Mouse (Mus musculus) layer of hippocampus, postnatal 25 days (tissue): ENCODE data around the gene Trabd2b. TPM values are rescaled to one million over a fixed set of nuclear protein-coding genes. Genes with fewer than 3 reads are reported as not detected.

Experiments
- DNase-seq, 2 experiments: peaks; one replicate each; pipeline ENCODE4 v3.0.0; 2022; ENCODE audit warnings: mixed read lengths in 2 of 2, low spot score in 1 of 2; ENCODE audit errors: extremely low spot score in 1 of 2
- total RNA-seq, 2 experiments: library from RNA; stranded (reverse); gene quantifications; 2 replicates each; pipeline ENCODE4 v1.2.3; 2021

Gene Trabd2b
- total RNA-seq, 2 experiments from 2014 or later, result 1.6 to 1.8 TPM

- DNase-seq, result no peak
Measured at GRCm38 (mm10) chr4:114389653-114390052, 16.9 kb upstream of the Trabd2b start.

GRCm38 (mm10) chr4:114397625-114398024 lies 8.9 kb upstream of the Trabd2b start:
- DNase-seq, result peak in 1 of 2 experiments; percentile 45

- DNase-seq, result no peak
Measured at GRCm38 (mm10) chr4:114399821-114400220, 6.7 kb upstream of the Trabd2b start.

- DNase-seq, result no peak
Measured at GRCm38 (mm10) chr4:114401993-114402731, 4.4 kb upstream of the Trabd2b start.

GRCm38 (mm10) chr4:114405682-114406354 lies 706 bp upstream of the Trabd2b start:
- peak; percentile 67 to 78 for DNase-seq

GRCm38 (mm10) chr4:114407516-114407915 lies 992 bp downstream of the Trabd2b start:
- DNase-seq, result no peak

GRCm38 (mm10) chr4:114408298-114408697 lies 1.8 kb downstream of the Trabd2b start:
- no peak for DNase-seq

- DNase-seq, result no peak
Measured at GRCm38 (mm10) chr4:114408890-114409480, 2.5 kb downstream of the Trabd2b start.

- DNase-seq, result no peak
Measured at GRCm38 (mm10) chr4:114409511-114409910, 3.0 kb downstream of the Trabd2b start.

GRCm38 (mm10) chr4:114410026-114410425 lies 3.5 kb downstream of the Trabd2b start:
- DNase-seq, result no peak

GRCm38 (mm10) chr4:114410443-114410842 lies 3.9 kb downstream of the Trabd2b start:
- no peak for DNase-seq

- DNase-seq, result no peak
Measured at GRCm38 (mm10) chr4:114410958-114411661, 4.6 kb downstream of the Trabd2b start.

GRCm38 (mm10) chr4:114411846-114412390 lies 5.4 kb downstream of the Trabd2b start:
- no peak for DNase-seq

GRCm38 (mm10) chr4:114415925-114416645 lies 9.6 kb downstream of the Trabd2b start:
- DNase-seq, result no peak

GRCm38 (mm10) chr4:114420154-114420553 lies 13.6 kb downstream of the Trabd2b start:
- DNase-seq, result no peak

- no peak for DNase-seq
Measured at GRCm38 (mm10) chr4:114423084-114423483, 16.6 kb downstream of the Trabd2b start.

GRCm38 (mm10) chr4:114425808-114426207 lies 19.3 kb downstream of the Trabd2b start:
- no peak for DNase-seq

- DNase-seq, result no peak
Measured at GRCm38 (mm10) chr4:114432742-114433141, 26.2 kb downstream of the Trabd2b start.

GRCm38 (mm10) chr4:114433440-114433839 lies 26.9 kb downstream of the Trabd2b start:
- DNase-seq, result no peak

GRCm38 (mm10) chr4:114434766-114435165 lies 28.2 kb downstream of the Trabd2b start:
- DNase-seq, result no peak
